Mouse (Mus musculus) megakaryocyte-erythroid progenitor cell, adult 5 weeks (primary cell): ENCODE results near the gene Slc44a5. TPM values are rescaled to one million over a fixed set of nuclear protein-coding genes. Genes with fewer than 3 reads are reported as not detected.

Source experiments
- polyA plus RNA-seq: library from polyadenylated mRNA; stranded (reverse); fragments of >175 nt; gene quantifications from 2 replicates; pipeline ENCODE4 v1.2.3, GENCODE M21; 2012

Gene Slc44a5
- polyA plus RNA-seq = not detected in 2 replicates

DNA sequence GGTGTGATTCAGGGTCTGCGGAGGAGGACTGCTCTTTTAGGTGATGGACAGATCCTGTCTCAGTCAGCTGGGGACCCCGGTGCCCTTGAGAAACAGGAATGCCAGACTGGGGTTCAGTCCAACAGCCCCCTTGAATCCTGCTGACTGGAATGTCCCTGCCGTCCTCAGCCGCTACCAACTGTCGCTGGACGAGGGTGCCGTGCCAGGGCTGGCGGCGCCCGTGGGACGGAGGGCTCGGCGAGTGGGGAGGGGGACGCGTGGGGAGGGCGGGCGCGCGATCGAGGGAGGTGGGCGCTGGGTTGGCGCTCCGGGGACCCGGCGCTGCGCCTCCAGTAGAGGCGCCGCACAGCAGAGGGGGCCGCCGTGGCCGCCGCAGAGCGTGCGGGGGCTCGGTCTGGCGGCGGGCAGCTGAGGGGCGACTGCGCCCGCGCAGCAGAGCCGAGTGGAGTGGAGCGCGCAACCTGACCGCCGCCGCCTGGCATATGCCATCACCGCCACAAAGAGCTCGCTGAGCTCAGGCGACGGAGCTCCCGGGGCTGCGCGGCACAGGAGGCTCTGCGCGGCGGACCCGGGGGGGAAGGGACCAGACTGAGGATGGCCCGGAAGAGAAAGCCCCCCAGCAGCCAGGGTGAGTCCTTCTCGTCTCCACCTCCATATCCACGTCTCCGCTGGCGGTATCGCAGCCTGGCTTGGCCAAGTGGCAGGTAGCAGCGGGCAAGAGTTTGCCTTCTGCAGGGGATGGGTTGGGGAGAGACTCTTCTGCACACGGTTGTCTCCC lies at the start of gene Slc44a5:
Slc44a5 (plus strand) TSS at position 266 of the 778 bp plus-strand sequence.

DNA sequence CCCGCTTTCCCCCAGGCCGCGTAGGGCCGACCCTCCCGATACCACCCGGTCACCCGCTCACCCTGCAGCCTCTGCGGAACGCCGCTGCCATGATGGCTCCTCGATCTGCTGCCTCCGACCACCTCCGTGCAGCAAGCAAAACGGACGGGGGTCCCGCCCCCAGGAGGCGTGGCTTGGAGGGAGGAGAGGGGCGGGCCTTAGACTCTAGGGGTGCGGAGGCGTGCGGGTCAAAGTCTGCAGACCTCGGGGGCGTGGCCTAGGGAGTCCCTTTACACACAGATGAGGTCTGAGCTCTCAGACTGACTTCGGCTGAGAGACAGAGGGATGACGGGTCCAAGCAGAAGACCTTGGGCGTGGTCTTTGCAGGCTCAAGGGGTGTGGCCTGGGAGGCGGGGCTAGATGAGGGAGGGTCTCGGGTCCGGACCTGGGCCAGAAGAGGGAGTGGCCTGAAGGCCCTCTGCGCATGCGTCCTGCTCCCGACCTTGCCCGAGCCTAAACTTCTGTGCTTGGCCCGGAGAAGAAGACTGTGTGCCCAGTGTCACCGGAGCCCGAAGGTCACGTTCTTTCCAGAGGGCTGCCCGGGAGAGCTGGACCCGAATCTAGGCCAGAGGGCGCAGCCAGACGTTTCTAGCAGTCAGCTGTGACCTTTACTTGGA lies 28.8 kb upstream of the Slc44a5 start, which contains the start of gene Acadm:
Acadm (minus strand) TSS at position 298 of the 656 bp plus-strand sequence.

Other genes starting within 250 kb of the Slc44a5 start
- 0.44 and 0.45 TPM in 2 replicates for gene St6galnac3, start 248.3 kb upstream of the Slc44a5 start, polyA plus RNA-seq
- gene Asb17, start 129.2 kb upstream of the Slc44a5 start, polyA plus RNA-seq = 0.02 TPM in 1 of 2 replicates, not detected in the other
- not detected in 2 replicates for gene Msh4, start 67.3 kb upstream of the Slc44a5 start, polyA plus RNA-seq
- gene Rabggtb, start 60.4 kb upstream of the Slc44a5 start, polyA plus RNA-seq = 14.2 and 20.0 TPM in 2 replicates
- gene Acadm, start 28.8 kb upstream of the Slc44a5 start, polyA plus RNA-seq = 10.5 and 13.7 TPM in 2 replicates